Mouse (Mus musculus): Measurements from ENCODE around the gene Atp1a2.

Gene Atp1a2

DNA sequence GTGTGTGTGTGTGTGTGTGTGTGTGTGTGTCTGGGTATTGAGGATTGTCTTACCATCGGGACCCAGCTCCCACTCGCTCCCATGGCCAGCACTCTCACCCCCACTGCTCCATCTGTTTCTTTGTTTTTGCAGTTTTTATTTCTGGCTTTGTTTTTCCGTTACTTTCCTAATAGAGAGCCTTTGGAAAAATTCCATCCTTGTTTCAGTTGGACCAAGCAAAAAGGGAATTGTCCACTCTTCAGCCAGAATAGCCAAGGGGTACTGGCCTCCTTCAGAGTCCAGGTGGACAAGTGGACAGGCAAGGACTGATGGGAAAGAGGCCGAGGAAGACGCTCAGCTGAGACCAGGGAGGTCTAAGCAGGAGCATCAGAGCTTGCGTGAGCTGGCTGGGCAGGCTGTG is 9.0 kb upstream of the Atp1a2 start:
- no peak for DNase-seq (ENCODE audit: extremely low spot score, low read depth, low spot score)

DNA sequence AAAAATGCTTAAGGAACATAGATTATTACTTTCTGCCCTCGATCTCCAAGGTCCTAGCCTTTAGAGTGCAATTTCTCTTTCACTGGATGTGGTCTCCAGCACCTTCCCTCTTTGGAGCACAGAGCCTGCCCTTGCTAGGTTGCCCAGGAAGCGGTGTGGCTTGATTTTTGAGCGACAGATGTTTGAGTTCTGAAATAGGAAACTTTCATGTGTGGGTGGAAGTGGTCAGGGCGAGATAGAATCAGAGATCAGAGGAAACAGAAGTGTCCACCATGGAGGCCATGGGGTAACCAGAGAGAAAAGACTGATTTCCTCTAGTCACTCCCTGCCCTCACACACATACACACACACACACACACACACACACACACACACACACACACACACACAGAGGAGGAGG is 8.3 kb upstream of the Atp1a2 start:
- DNase-seq (ENCODE audit: extremely low spot score, low read depth, low spot score), result no peak

DNA sequence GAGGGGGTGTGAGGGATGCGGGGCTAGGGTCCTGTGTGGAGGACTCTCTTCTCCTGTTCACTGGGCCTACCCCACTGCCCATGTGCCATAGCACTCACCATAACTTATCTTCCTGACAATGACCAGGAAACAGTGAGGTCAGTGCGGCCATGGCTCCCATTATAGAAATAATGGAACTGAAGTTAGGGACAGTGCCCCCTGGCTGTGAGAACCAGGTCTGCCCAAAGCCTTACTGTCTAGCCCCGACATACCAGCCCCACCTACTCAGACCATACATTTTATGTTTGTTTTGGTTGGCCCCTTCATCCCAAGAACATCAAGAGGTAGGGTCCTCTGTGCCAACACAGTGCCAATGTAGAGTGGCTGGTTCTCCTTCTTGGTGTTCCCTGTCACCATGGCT is 7.8 kb upstream of the Atp1a2 start:
- no peak for DNase-seq (ENCODE audit: extremely low spot score, low read depth, low spot score)

DNA sequence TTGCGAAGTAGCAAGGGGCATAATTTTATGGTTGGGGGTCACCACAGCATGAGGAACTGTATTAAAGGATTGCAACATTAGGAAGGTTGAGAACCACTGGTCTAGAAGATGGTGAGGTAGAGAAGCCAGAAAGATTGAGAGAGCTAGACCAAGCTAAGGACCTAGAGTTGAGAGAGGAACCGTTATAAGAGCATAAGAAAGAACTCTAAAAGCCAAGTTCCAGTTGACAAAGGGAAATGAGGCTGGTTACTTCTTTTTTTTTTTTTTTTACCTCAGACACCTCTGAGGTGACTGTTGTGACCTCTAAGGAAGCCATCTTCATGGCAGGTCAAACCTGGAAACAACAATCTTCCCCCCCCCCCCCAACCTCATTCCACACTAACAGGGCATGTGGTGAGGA is 7.3 kb upstream of the Atp1a2 start:
- no peak for DNase-seq (ENCODE audit: extremely low spot score, low read depth, low spot score)

DNA sequence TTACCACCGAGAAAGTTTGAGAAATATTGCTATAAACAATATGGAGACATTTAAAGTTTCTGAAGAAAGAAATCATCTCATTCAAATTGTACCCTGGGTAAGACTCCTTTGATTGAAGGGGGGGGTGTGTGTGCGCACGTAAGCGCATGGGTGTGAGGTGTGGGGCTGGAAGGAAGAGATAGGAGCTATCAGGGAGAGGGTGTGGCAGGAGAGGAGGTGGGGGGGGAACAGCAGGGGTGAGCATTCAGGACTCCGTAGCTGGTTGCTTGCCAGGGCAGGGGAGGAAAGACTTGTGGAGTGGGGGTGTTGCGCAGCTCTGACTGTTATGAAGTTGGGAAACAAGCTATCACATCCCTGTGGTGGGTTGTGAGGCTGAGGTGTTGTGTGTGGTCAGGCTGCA is 6.6 kb upstream of the Atp1a2 start:
- no peak for DNase-seq (ENCODE audit: extremely low spot score, low read depth, low spot score)

DNA sequence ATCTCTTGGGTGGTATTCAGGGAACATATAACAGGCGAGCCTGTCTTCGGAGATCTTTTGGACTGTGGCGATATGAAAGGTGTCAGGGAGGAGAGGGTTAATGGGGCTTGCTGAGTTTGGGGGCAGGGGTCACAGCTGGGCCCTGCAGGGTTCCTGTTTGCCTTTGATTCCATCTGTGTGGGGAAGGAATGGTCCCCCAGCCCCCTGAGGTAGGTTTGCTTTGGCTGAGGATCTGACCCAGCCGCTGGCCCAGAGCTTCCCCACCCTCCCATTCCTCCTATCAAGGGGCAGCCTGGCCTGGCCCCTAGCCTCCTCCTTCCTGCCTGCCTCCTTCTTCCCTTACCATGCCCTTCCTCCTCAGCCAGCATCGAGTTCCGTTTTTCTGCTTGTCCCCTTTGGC is 5.0 kb upstream of the Atp1a2 start:
- DNase-seq (ENCODE audit: extremely low spot score, low read depth, low spot score), result no peak

DNA sequence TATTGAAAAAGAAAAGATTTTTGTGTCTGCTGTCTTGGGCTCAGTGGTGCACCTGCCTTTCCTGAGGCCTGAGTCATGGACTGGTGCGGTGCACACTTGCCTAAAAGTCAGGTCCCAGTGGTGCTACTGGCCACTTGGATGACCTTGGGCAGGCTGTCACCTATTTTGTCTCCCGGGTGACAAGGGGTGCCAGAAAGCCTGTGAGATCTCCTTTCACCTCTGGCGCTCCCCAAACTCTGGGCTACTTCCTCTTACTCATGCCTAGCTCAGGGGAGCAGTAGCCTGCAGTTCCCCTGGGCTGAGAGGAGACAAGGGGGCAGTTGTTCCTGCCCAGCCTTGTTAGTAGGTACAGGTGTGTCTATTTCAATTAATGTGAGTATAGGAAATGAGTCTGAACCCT is 4.4 kb upstream of the Atp1a2 start:
- no peak for DNase-seq (ENCODE audit: extremely low spot score, low read depth, low spot score)

DNA sequence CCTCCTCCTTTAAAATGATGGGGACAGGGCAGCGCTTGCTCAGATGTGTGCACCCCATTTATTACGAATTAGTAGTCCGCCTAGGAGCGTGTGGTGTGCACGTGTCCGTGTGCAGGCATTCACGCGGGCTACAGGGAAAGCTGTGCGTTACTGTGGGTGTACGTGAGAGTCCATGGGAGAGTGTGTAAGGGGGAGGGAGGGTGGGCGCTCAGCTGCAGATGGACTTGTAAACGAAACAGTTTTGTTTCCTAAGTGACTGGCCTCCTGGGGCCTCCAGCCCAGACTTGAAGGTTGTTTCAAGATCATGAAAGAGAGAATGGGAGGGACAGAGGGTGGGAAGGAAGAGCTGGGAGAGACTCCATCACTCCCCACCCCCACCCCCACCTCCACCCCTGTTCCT is 3.3 kb upstream of the Atp1a2 start:
- DNase-seq (ENCODE audit: extremely low spot score, low read depth, low spot score), result no peak

DNA sequence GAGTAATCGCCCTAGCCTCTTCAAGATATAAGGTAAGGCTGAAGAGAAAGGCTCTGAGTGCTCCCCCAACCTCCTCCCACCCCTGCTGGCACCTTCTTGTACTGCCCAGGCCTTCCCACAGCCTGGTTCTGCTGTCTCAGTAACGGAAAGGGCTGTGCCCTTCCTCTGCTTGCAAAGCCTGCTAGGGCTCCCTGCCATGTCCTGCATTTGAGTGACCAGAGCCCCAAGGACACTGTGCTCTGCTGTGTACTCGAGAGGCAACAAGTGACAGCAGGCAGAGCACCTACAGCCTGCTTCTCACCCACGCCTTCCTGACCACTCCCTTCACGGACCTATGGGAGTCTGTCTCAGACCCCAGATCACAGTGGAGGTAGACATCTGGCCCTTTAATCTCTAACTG is 2.4 kb upstream of the Atp1a2 start:
- no peak for DNase-seq (ENCODE audit: extremely low spot score, low read depth, low spot score)

DNA sequence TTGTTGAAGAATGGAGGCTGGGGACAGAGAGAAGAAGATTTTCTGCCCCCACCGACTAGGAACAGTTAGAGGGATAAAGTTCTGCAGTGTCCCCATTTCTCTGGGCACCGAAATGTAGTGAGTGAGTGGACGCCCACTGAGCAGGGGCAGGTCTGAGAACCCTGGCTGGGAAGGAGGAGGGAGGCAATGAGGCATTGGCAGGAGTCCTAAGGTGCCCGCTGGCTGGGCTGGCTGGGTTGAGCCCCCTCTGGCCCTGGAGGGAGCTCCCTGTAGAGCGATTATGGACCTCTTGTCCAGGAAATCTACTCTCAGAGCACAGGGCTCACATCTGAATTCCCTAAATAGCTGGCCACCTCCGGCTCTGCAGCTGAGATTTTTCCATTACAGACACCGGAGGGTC is 1.7 kb upstream of the Atp1a2 start:
- DNase-seq (ENCODE audit: extremely low spot score, low read depth, low spot score), result no peak

DNA sequence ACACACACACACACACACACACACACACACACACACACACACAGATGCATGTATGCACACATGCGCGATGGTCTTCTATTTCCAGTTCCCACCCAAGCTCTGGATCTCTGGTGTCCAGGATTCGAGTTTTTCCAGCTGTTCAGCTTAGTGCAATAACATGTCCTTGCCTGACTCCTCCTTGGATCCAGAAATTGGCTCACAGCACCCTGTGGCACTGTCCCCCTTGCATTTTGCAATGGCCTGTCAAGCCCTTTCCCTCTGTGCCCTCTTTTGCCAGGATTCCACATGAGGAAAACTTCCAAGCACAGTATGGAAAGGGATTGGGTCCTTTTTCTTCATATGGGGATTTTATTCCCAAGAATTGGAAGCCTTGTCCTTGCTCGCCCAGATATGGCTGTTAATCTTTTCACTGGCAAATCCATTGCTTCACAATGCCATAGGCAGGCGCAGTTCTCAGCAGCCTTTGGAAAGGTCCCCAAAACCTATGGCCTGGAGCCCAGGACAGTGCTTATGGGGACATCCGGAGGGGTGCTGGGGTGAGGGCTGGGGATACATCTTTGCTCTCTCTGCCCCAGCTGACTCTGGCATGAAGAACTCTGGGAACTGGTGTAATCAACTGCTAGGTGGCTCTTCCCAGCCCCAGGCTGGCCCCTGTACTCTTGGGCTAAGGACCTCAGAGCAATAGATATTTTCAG is 901 bp downstream of the Atp1a2 start:
- DNase-seq (ENCODE audit: extremely low spot score, low read depth, low spot score), result no peak

DNA sequence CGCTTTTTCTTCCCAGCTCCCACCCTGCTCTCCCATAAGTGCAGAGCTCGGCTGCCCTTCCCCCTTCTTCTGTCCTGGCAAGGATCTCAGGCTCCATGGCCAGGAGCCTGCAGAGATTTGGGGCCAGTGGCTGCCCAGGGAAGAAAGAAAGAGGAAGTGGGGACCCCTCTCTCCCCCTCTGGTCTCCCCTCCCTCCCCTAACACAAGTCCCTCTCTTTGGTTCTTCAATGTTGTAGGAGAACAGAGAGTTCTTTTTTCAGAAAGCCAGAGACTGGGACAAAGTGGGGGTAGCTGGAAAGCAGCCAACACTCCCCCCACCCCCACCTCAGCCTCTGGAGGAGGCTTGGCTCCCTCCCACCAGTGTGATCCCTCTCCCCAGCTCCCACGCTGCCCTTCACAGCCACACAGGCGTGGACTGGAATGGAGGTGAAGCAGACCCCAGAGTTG is 2.1 kb downstream of the Atp1a2 start:
- no peak for DNase-seq (ENCODE audit: extremely low spot score, low read depth, low spot score)

DNA sequence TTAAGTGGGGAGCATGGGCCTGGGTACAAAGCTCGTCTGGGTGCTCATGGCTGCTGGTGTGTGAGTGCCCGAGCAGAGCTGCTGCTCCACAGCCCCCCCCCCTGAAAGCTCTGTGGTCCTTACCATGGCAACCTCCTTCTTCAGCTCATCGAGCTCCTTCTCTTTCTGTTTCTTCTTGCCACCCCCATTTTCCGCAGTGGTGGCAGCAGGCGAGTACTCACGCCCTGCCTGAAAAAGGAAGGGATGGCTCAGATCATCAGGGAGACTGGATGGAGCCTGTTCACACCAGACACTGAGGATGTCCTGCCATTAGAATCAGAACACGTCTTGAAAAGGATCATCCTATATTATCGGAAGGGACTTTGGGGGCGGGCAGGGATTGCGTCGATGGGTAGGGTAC is 4.4 kb downstream of the Atp1a2 start:
- no peak for DNase-seq (ENCODE audit: extremely low spot score, low read depth, low spot score)

DNA sequence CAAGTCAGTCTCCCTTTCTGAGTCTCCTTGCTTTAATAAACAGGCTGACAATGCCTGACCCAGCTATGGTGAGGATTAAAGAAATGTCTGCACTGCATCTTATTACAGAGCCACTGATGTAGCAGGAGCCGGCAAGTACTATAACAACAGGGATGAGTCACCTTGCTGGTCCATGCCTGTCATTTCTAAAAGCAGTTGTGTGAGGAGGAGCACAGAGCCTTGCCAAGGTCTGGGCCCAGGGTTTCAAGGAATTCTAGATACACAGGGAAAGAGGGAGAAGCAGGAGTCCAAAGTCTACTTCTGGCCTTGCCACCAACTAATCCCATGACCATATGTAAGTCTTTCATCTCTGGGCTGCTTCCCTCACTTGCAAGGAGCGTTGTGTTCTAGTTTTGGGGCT is 5.0 kb downstream of the Atp1a2 start:
- no peak for DNase-seq (ENCODE audit: extremely low spot score, low read depth, low spot score)

DNA sequence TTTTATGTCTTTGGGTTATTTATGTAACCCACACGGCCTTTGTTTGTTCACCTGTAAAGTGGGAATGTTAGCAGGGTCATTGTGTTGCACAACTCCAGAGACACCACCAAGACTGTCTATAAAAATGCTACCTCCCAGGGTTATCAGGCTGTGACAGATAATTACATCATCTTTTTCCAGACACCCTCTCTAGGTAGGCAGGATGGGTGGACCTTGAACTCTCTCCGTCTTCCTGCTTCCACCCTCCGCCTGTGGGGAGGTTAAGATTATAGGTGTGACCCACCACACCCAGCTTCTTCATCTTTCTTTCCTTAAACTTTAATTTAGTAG is 8.3 kb downstream of the Atp1a2 start:
- no peak for DNase-seq (ENCODE audit: extremely low spot score, low read depth, low spot score)

DNA sequence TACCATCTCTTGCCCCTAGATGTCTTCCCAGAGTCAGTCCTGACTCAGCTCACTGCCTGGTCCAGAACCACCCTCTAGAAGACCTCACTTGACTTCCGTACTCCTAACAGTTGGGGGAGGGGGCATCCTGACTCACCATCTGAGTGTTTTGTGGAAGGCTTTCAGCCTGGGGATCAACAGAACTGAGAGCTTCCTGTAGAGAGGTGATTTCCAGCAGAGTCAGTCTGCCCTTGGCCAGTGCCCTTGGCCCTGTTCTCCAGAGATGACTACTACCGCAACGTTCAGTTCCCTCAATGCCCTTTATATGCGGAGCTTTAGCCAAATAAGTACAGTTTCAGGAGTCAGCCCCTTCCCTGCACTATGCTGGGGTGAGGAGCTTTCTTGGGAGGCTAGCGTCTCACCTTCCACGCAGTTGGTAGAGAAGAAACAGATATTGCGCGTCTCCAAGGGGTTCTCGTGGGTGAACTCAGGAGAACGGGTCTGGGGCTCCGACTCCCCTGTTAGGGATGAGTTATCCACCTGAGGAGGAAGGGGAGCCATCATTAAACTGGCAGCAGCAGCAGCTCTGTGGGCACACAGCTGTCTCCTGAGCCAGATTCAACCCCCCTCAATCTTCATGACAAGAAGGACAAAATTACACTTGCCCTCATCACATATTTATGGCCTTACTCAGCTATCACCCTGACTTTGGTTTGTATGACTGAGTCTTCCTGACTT is 8.8 kb downstream of the Atp1a2 start:
- DNase-seq (ENCODE audit: extremely low spot score, low read depth, low spot score), result no peak

DNA sequence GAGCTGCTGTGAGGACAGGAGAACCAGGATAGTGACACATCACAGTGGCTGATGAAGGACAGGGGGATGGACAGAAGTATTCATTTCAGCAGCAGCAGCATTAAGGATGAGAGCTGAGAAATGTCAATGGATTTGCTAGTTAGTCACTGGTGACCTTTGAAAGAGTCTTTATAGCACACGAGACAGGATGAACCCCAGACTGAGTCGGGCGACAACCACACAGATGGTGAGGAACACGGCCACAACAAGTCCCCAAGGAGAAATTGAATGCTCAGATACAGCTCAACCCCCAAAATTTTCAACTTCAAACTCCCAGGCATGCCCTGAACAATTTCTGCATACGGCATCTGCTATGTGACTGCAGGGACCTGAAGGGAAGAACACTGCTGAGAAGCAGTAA is 11.1 kb downstream of the Atp1a2 start:
- no peak for DNase-seq (ENCODE audit: extremely low spot score, low read depth, low spot score)

DNA sequence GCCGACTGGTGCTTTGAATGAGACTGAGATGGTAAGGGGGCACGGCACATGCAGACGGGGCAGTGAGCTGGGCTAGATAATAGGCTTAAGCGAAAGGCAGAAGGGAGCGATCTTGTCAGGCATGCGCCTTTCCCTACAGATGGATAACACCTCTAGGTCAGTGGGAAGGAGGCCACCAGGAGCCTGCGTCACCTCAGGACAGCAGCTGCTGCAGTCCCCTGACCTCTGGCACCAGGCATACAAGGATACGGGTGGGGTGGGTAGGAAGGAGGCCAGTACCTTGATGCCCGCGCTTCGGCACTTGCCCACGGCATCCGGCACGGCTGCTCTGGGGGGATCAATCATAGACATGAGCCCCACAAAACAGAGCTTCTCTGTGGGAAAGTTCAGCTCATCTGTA is 13.6 kb downstream of the Atp1a2 start:
- no peak for DNase-seq (ENCODE audit: extremely low spot score, low read depth, low spot score)

DNA sequence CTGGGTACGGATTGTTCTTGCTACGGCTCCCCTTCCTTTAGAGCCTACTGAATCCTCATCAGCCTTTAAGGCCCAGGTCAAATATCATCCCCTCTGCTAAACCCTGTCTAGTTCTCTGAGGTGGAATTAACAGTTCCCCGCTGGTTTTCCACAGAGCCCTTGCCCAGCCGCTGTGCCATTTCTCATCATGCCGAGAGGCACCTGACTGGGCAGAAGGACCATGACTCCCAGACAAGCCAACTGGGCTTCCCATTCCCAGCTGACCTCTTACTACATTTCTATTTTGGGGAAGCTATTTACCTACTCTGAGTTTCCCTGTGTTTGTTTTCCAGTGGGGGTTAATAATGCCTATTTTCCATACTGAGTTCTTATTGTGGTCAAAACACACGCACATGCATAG is 14.8 kb downstream of the Atp1a2 start:
- DNase-seq (ENCODE audit: extremely low spot score, low read depth, low spot score), result no peak

DNA sequence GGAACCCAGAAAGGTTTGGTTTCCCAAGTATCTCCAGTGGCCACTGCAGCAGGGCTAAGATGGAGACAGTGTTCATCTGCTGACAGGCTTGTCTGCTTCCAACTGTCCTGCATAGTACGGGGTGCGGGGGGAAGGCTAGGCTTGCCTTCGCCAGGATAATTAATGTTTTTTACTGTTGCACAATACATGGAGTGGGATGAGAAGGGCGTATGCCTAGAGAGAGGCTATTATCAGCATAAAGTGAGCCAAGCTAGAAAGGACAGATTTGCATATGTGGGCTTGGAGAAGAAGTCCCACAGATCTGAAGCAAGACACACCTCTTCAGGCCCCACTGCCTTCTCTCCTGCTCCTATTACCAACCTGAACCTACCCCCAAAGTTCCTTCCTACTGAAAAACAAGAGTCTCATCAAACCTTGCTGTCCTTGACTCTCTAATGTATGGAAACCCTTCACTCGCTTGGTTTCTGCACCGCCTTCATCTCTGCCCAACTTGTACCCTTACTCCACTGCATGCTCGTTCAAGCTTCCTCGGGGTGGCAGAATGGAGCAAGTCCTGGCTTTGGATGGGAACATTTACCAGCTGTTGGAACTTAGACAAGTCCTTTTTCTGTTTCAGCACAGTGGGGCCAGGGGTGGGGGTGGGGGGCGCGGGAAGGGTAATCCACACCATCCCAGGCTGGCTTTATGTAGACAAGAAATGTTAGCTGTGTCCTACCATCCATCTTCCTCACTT is 16.2 kb downstream of the Atp1a2 start:
- DNase-seq (ENCODE audit: extremely low spot score, low read depth, low spot score), result no peak

DNA sequence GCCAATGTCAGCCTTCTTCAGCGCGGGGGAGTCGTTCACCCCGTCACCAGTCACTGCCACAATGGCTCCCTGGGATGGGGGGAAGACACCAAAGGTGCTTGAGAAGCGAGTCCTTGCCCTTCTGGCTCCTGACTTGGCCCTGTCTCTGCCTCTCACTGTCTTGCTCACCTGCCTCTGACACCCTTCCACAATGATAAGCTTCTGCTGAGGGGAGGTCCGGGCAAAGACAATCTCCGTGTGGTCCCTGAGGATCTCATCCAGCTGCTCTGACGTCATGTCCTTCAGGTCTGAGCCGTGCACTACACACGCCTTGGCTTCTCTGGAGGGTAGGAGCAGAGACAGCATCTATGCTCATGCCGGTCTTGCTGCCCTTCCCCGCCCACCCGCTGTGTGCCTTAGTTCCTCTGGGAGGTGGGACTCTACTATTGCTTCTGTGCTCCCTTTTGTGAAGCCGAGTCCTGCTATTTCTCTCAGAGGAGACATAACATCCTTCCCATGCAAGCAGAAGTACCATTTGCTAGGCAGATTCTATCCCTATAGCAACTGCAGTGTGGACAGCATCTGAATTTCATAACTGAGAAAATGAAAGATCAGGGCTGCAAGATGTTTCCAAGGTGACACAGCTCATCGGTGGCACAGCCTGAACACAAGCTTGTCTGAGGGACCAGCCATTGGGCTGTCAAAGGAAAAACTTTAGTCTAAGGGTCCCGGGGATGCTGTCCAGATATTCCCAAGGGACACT is 17.9 kb downstream of the Atp1a2 start:
- no peak for DNase-seq (ENCODE audit: extremely low spot score, low read depth, low spot score)

DNA sequence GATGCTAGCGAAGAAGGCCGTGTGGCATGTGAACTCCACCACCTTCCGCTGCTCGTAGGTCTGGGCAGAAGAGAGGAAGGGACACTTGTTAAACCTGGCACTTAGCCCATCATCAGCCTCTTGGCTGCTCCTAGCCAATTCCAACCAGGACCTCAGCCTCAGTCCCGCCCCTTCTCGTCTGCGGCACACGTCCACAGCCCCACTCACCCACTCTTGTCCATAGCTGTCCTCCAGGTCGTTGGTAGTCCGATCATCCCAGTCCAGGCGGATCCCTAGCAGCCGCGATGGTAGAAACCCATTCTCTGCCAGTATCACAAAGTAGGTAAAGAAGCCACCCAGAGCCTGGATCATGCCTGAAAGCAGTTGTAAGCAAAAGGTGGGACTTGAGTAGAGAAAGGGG is 19.5 kb downstream of the Atp1a2 start:
- no peak for DNase-seq (ENCODE audit: extremely low spot score, low read depth, low spot score)

All from hindlimb bud, embryonic 11.5 days (tissue).